Mouse (Mus musculus) MEL (cell line): Measurements from ENCODE around the gene Krt12.

Experiments
- CTCF ChIP-seq, 3 experiments: IDR thresholded peaks in 2 of 3; conservative IDR thresholded peaks in 1 of 3; 2 replicates each; pipeline ENCODE4 v1.5.1; 2011 to 2012; ENCODE audit warnings: low read length in 3 of 3, low read depth in 2 of 3, mild to moderate bottlenecking in 2 of 3, improper control_type of control experiment in 1 of 3, inconsistent platforms in 1 of 3, mixed read lengths in 1 of 3, moderate library complexity in 1 of 3; ENCODE audit not compliant: control insufficient read depth in 1 of 3, insufficient read depth in 1 of 3, poor library complexity in 1 of 3, severe bottlenecking in 1 of 3
- EP300 ChIP-seq, 2 experiments: IDR thresholded peaks; 2 replicates each; pipeline ENCODE4 v1.6.1; 2011; ENCODE audit warnings: improper control_type of control experiment in 2 of 2, low read length in 2 of 2, low read depth in 1 of 2, mild to moderate bottlenecking in 1 of 2
- MAFK ChIP-seq: IDR thresholded peaks from 2 replicates; pipeline ENCODE4 v1.6.1; 2011; ENCODE audit warnings: low read depth, mild to moderate bottlenecking, low read length, improper control_type of control experiment, borderline replicate concordance
- MAX ChIP-seq: IDR thresholded peaks from 2 replicates; pipeline ENCODE4 v1.6.1; 2011; ENCODE audit warnings: low read length, improper control_type of control experiment
- MAZ ChIP-seq: IDR thresholded peaks from 2 replicates; pipeline ENCODE4 v1.6.1; 2012; ENCODE audit warnings: low read depth, mild to moderate bottlenecking, inconsistent platforms, low read length, improper control_type of control experiment
- POLR2A ChIP-seq, 2 experiments: IDR thresholded peaks; 2 replicates each; pipeline ENCODE4 v1.6.1; 2011 to 2012; ENCODE audit warnings: low read length in 2 of 2, mild to moderate bottlenecking in 2 of 2, control low read depth in 1 of 2, improper control_type of control experiment in 1 of 2, low read depth in 1 of 2, moderate library complexity in 1 of 2; ENCODE audit not compliant: control insufficient read depth in 1 of 2, insufficient read depth in 1 of 2, poor library complexity in 1 of 2
- SMC3 ChIP-seq: IDR thresholded peaks from 2 replicates; pipeline ENCODE4 v1.6.1; 2011; ENCODE audit warnings: low read depth, low read length, improper control_type of control experiment
- TAL1 ChIP-seq: IDR thresholded peaks from 2 replicates; pipeline ENCODE4 v1.6.1; 2012; ENCODE audit warnings: mild to moderate bottlenecking, inconsistent platforms, low read length, moderate library complexity, mixed read lengths
- TCF12 ChIP-seq: IDR thresholded peaks from 2 replicates; pipeline ENCODE4 v1.6.1; 2014; ENCODE audit warnings: low read depth, mild to moderate bottlenecking, inconsistent platforms, low read length, improper control_type of control experiment, moderate library complexity
- ZMIZ1 ChIP-seq: IDR thresholded peaks from 2 replicates; pipeline ENCODE4 v1.6.1; 2012; ENCODE audit warnings: low read depth, mild to moderate bottlenecking, inconsistent platforms, low read length, improper control_type of control experiment, moderate library complexity

- TF ChIP-seq POLR2A (IDR thresholded peaks at IDR 0.05; ENCODE audit: control insufficient read depth in 1 of 2, insufficient read depth in 1 of 2, low read depth in 1 of 2, low read length in 2 of 2, poor library complexity in 1 of 2) (no peak), SMC3 (no peak), CTCF (IDR thresholded peaks at IDR 0.05 in 2 of 3, conservative IDR thresholded peaks at IDR 0.05 in 1 of 3; ENCODE audit: control insufficient read depth in 1 of 3, insufficient read depth in 1 of 3, low read depth in 2 of 3, low read length in 3 of 3, poor library complexity in 1 of 3, severe bottlenecking in 1 of 3) (no peak), EP300 (IDR thresholded peaks at IDR 0.05; ENCODE audit: low read depth in 1 of 2, low read length in 2 of 2) (no peak), TCF12 (no peak), ZMIZ1 (no peak), TAL1 (no peak), MAX (no peak), MAFK (no peak), MAZ (no peak)
Observed at GRCm38 (mm10) chr11:99392492-99392891, 29.6 kb downstream of the Krt12 start.
